Mouse (Mus musculus): ENCODE data around the gene Cxcl16.

DNA sequence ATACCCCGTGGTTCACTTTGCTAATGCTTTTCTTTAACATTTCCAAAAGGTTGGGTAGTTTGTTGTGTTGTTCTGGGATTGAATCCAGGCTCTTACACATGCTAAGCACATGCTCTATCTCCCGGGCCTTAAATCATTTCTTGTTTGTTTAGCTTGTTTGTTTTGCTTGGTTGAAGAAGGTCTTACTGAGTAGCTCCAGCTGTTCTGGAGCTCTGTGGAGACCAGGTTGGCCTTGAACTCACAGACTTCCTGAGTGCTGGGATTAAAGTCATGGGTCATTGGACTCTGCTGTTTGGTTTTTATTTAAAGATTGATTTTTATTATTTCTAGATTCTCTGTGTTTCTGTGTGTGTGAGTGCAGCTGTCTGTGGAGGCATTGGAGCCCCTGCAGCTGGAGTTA lies 25.7 kb upstream of the Cxcl16 start:
- TF ChIP-seq CTCF (IDR thresholded peaks at IDR 0.05) = no peak
- no peak for TF ChIP-seq EP300 (IDR thresholded peaks at IDR 0.05)
